Mouse (Mus musculus) liver, embryonic 11.5 days (tissue): Measurements from ENCODE around the gene Thbs2. TPM values are rescaled to one million over a fixed set of nuclear protein-coding genes. Genes with fewer than 3 reads are reported as not detected.

ENCODE experiments used
- ATAC-seq: fragments of 200-750 bp; cut with Nextera tagmentation; replicated peaks from 2 replicates; pipeline ENCODE4 v1.8.0; 2017; ENCODE audit warnings: moderate number of reproducible peaks, mild to moderate bottlenecking, moderate TSS enrichment, moderate library complexity; ENCODE audit not compliant: low FRiP score
- DNase-seq: peaks from one replicate; pipeline ENCODE4 v3.0.0-alpha.2; 2017; ENCODE audit warnings: low spot score
- H3K27ac ChIP-seq: fragments of 300-500 bp; sonication (generic); 2 replicates; pipeline ENCODE4 v1.5.1; 2014; ENCODE audit warnings: mild to moderate bottlenecking, low read depth, low read length, control low read depth
- H3K27me3 ChIP-seq: fragments of 300-500 bp; sonication (generic); replicated peaks from 2 replicates; pipeline ENCODE4 v1.6.1; 2014; ENCODE audit warnings: low read length, mixed read lengths; ENCODE audit not compliant: control insufficient read depth, insufficient read depth
- H3K36me3 ChIP-seq: fragments of 300-500 bp; sonication (generic); 2 replicates; pipeline ENCODE4 v1.6.1; 2014; ENCODE audit warnings: mild to moderate bottlenecking, low read length, moderate library complexity, mixed read lengths; ENCODE audit not compliant: control insufficient read depth, insufficient read depth
- H3K4me1 ChIP-seq: fragments of 300-500 bp; sonication (generic); replicated peaks from 2 replicates; pipeline ENCODE4 v1.6.1; 2014; ENCODE audit warnings: low read length, mixed read lengths; ENCODE audit not compliant: control insufficient read depth, insufficient read depth
- H3K4me2 ChIP-seq: fragments of 300-500 bp; sonication (generic); 2 replicates; pipeline ENCODE4 v1.6.1; 2014; ENCODE audit warnings: mild to moderate bottlenecking, control low read depth, moderate library complexity
- H3K4me3 ChIP-seq: fragments of 300-500 bp; sonication (generic); 2 replicates; pipeline ENCODE4 v1.5.1; 2014; ENCODE audit warnings: low read depth, low read length, control low read depth
- H3K9ac ChIP-seq: fragments of 300-500 bp; sonication (generic); 2 replicates; pipeline ENCODE4 v1.6.1; 2014; ENCODE audit warnings: low read depth, low read length, control low read depth
- H3K9me3 ChIP-seq: fragments of 300-500 bp; sonication (generic); 2 replicates; pipeline ENCODE4 v1.6.1; 2016; ENCODE audit warnings: low read length, inconsistent platforms, mixed read lengths; ENCODE audit not compliant: control insufficient read depth
- WGBS: fragments of 180-500 bp; shearing (Covaris S2); extraction: QIAGEN DNeasy Blood & Tissue Kit; methylation state at CpG from one replicate; pipeline ENCODE4 v1.1.7; 2014; 5-methylcytosine and 5-hydroxymethylcytosine counted together
- polyA plus RNA-seq: library from polyadenylated mRNA; unstranded; fragments of >200 nt; fragmentation: Nextera tagmentation; extraction: Ambion mirVana; gene quantifications from 2 replicates; pipeline ENCODE4 v1.2.1, GENCODE M21; 2014

The Thbs2 gene
- polyA plus RNA-seq, 1 experiment from 2014 or later: 1.0 TPM

GRCm38 (mm10) chr17:14693048-14693993 is 714 bp downstream of the Thbs2 start:
- no peaks in the 10 kb centered on the region; the same call in 1 of the 2 replicates for H3K27me3 ChIP-seq
- no peak for DNase-seq
- H3K9ac ChIP-seq: no peak overlapping the region
- WGBS: 12% methylated on average over 9 of the region's 9 CpGs
- no peaks in the 10 kb centered on the region; the same call in 1 of the 2 replicates for H3K4me1 ChIP-seq
- H3K27ac ChIP-seq: no peak overlapping the region
- peak overlapping the region; percentile 55 for H3K4me2 ChIP-seq
- H3K4me3 ChIP-seq: peak overlapping the region; percentile 12; the same call in 1 of the 2 replicates
- no peaks in the 10 kb centered on the region for H3K9me3 ChIP-seq
- H3K36me3 ChIP-seq: no peaks in the 10 kb centered on the region
- no peak for ATAC-seq

- H3K9ac ChIP-seq: no peak overlapping the region
- DNase-seq (no peak), ATAC-seq (no peak)
- H3K36me3 ChIP-seq: no peaks in the 10 kb centered on the region
- no peaks in the 10 kb centered on the region; the same call in 1 of the 2 replicates for H3K27me3 ChIP-seq
- H3K27ac ChIP-seq: no peak overlapping the region
- no peaks in the 10 kb centered on the region; the same call in 1 of the 2 replicates for H3K4me1 ChIP-seq
- no peaks in the 10 kb centered on the region for H3K9me3 ChIP-seq
- H3K4me2 ChIP-seq: no peak overlapping the region
- no peak overlapping the region for H3K4me3 ChIP-seq
- 52% methylated on average over 6 of the region's 6 CpGs for WGBS
Observed at GRCm38 (mm10) chr17:14691901-14692300, 2.1 kb downstream of the Thbs2 start.

GRCm38 (mm10) chr17:14691197-14691596 is 2.8 kb downstream of the Thbs2 start:
- H3K27me3 ChIP-seq: no peaks in the 10 kb centered on the region; the same call in 1 of the 2 replicates
- H3K27ac ChIP-seq: no peak overlapping the region
- no peaks in the 10 kb centered on the region for H3K9me3 ChIP-seq
- no peaks in the 10 kb centered on the region; the same call in 1 of the 2 replicates for H3K4me1 ChIP-seq
- H3K4me3 ChIP-seq: no peak overlapping the region
- 59% methylated on average over 4 of the region's 4 CpGs for WGBS
- no peak for DNase-seq
- H3K4me2 ChIP-seq: no peak overlapping the region
- H3K36me3 ChIP-seq: no peaks in the 10 kb centered on the region
- no peak overlapping the region for H3K9ac ChIP-seq
- no peak for ATAC-seq

GRCm38 (mm10) chr17:14682836-14683235 is 11.2 kb downstream of the Thbs2 start:
- H3K27me3 ChIP-seq: no peaks in the 10 kb centered on the region
- no peaks in the 10 kb centered on the region for H3K36me3 ChIP-seq
- H3K9me3 ChIP-seq: no peaks in the 10 kb centered on the region
- no peak overlapping the region for H3K4me3 ChIP-seq
- no peaks in the 10 kb centered on the region for H3K4me1 ChIP-seq
- DNase-seq (no peak), ATAC-seq (no peak)
- no peak overlapping the region for H3K27ac ChIP-seq
- 88% methylated on average over 7 of the region's 7 CpGs for WGBS
- H3K4me2 ChIP-seq: no peak overlapping the region
- no peak overlapping the region for H3K9ac ChIP-seq

- no peak overlapping the region for H3K4me2 ChIP-seq
- no peaks in the 10 kb centered on the region for H3K9me3 ChIP-seq
- H3K36me3 ChIP-seq: no peaks in the 10 kb centered on the region
- DNase-seq (no peak), ATAC-seq (no peak)
- H3K27me3 ChIP-seq: no peaks in the 10 kb centered on the region
- H3K4me1 ChIP-seq: no peaks in the 10 kb centered on the region
- H3K4me3 ChIP-seq: no peak overlapping the region
- no peak overlapping the region for H3K9ac ChIP-seq
- 82% methylated on average over 12 of the region's 12 CpGs for WGBS
- H3K27ac ChIP-seq: no peak overlapping the region
Observed at GRCm38 (mm10) chr17:14681047-14681446, 13.0 kb downstream of the Thbs2 start.

GRCm38 (mm10) chr17:14677198-14677597 is 16.8 kb downstream of the Thbs2 start:
- Histone ChIP-seq H3K27ac (no peak overlapping the region), H3K4me3 (no peak overlapping the region), H3K36me3 (no peaks in the 10 kb centered on the region), H3K4me1 (no peaks in the 10 kb centered on the region), H3K27me3 (no peaks in the 10 kb centered on the region), H3K9me3 (no peaks in the 10 kb centered on the region), H3K4me2 (no peak overlapping the region), H3K9ac (no peak overlapping the region)
- ATAC-seq: no peak
- no peak for DNase-seq
- WGBS: 80% methylated on average over 8 of the region's 8 CpGs

- DNase-seq (no peak), ATAC-seq (no peak)
- H3K27ac ChIP-seq: no peak overlapping the region
- no peaks in the 10 kb centered on the region for H3K27me3 ChIP-seq
- no peak overlapping the region for H3K9ac ChIP-seq
- no peak overlapping the region for H3K4me3 ChIP-seq
- no peaks in the 10 kb centered on the region for H3K4me1 ChIP-seq
- no peak overlapping the region for H3K4me2 ChIP-seq
- H3K36me3 ChIP-seq: no peaks in the 10 kb centered on the region
- 67% methylated on average over 2 of the region's 2 CpGs for WGBS
- no peaks in the 10 kb centered on the region for H3K9me3 ChIP-seq
Observed at GRCm38 (mm10) chr17:14675517-14675916, 18.5 kb downstream of the Thbs2 start.

- WGBS: 51% methylated on average over 5 of the region's 5 CpGs
Observed at GRCm38 (mm10) chr17:14672402-14672801, 21.6 kb downstream of the Thbs2 start.

GRCm38 (mm10) chr17:14667225-14667624 is 26.8 kb downstream of the Thbs2 start:
- no peak overlapping the region for H3K4me2 ChIP-seq
- H3K4me1 ChIP-seq: no peaks in the 10 kb centered on the region
- H3K9me3 ChIP-seq: no peaks in the 10 kb centered on the region
- 81% methylated on average over 4 of the region's 4 CpGs for WGBS
- H3K4me3 ChIP-seq: no peak overlapping the region
- no peak overlapping the region for H3K27ac ChIP-seq
- no peak overlapping the region for H3K9ac ChIP-seq
- H3K36me3 ChIP-seq: no peaks in the 10 kb centered on the region
- no peak for ATAC-seq
- H3K27me3 ChIP-seq: no peaks in the 10 kb centered on the region; the same call in 1 of the 2 replicates
- no peak for DNase-seq

More at GRCm38 (mm10) chr17:14672402-14672801, 21.6 kb downstream of the Thbs2 start:
- ATAC-seq: no peak
- Histone ChIP-seq H3K27ac (no peak overlapping the region), H3K36me3 (no peaks in the 10 kb centered on the region), H3K4me3 (no peak overlapping the region), H3K4me2 (no peak overlapping the region), H3K9me3 (no peaks in the 10 kb centered on the region), H3K9ac (no peak overlapping the region), H3K27me3 (no peaks in the 10 kb centered on the region; the same call in 1 of the 2 replicates), H3K4me1 (no peaks in the 10 kb centered on the region)
- no peak for DNase-seq
